Mouse (Mus musculus) macrophage (primary cell): ENCODE measurements around the gene Nnmt. TPM values are rescaled to one million over a fixed set of nuclear protein-coding genes. Genes with fewer than 3 reads are reported as not detected.

ENCODE experiments used
- H3K27ac ChIP-seq: fragments of 350-480 bp; formaldehyde crosslinking; 2 replicates; pipeline ENCODE4 v1.9.0; 2021
- H3K36me3 ChIP-seq: fragments of 350-480 bp; formaldehyde crosslinking; 2 replicates; pipeline ENCODE4 v1.9.0; 2021; ENCODE audit errors: inconsistent target
- H3K4me3 ChIP-seq: fragments of 350-480 bp; formaldehyde crosslinking; 2 replicates; pipeline ENCODE4 v1.9.0; 2021; ENCODE audit errors: inconsistent target
- H3K79me2 ChIP-seq: fragments of 350-480 bp; formaldehyde crosslinking; 2 replicates; pipeline ENCODE4 v1.9.0; 2021; ENCODE audit errors: inconsistent target
- WGBS: methylation state at CpG from one replicate; pipeline ENCODE4 v1.1.7; 2026; ENCODE audit warnings: inconsistent platforms; ENCODE audit not compliant: missing documents; 5-methylcytosine and 5-hydroxymethylcytosine counted together
- polyA plus RNA-seq: library from polyadenylated mRNA; stranded (reverse); fragments of 250-400 nt; gene quantifications from 3 replicates; pipeline ENCODE4 v1.2.4, GENCODE M21; 2018; ENCODE audit warnings: inconsistent platforms

The Nnmt gene
- polyA plus RNA-seq, 1 experiment from 2014 or later: not detected

- Histone ChIP-seq H3K27ac (no peak overlapping the region), H3K36me3 (no peaks in the 10 kb centered on the region), H3K79me2 (no peaks in the 10 kb centered on the region), H3K4me3 (no peak overlapping the region)
- 80% methylated on average over 2 of the region's 2 CpGs for WGBS
These were observed 55.9 kb downstream of the Nnmt start for GRCm38 (mm10) chr9:48549056-48549455.

GRCm38 (mm10) chr9:48547233-48547632 lies 57.7 kb downstream of the Nnmt start:
- Histone ChIP-seq H3K27ac (peak overlapping the region; percentile 27; the same call in 1 of the 2 replicates), H3K36me3 (no peaks in the 10 kb centered on the region), H3K4me3 (no peak overlapping the region), H3K79me2 (no peaks in the 10 kb centered on the region)

Other genes starting within 250 kb of the Nnmt start
- 92.9 to 181 TPM (median 121 TPM) in 3 replicates for gene Rexo2, start 124.5 kb downstream of the Nnmt start, polyA plus RNA-seq
- 61.8 to 94.5 TPM (median 73.4 TPM) in 3 replicates for gene Rbm7, start 109.9 kb downstream of the Nnmt start, polyA plus RNA-seq
- 7.1 to 29.1 TPM (median 13.7 TPM) in 3 replicates for gene Gm5617, start 109.7 kb downstream of the Nnmt start, polyA plus RNA-seq
- gene Zbtb16, start 231.1 kb upstream of the Nnmt start, polyA plus RNA-seq: 0.34 to 1.2 TPM (median 0.62 TPM) in 3 replicates